Mouse (Mus musculus): ENCODE measurements around the gene Ripor2. TPM values are rescaled to one million over a fixed set of nuclear protein-coding genes. Genes with fewer than 3 reads are reported as not detected.

The Ripor2 gene
- polyA plus RNA-seq, 1 experiment from 2014 or later: 0.70 TPM

GRCm38 (mm10) chr13:24680951-24681350 lies 99.0 kb downstream of the Ripor2 start:
- ATAC-seq: no peak
- H3K4me2 ChIP-seq (replicated peaks; ENCODE audit: low read depth): no peak overlapping the region
- H3K27me3 ChIP-seq (replicated peaks; ENCODE audit: control insufficient read depth, insufficient read depth, low read length): no peaks in the 10 kb centered on the region
- no peak overlapping the region for H3K27ac ChIP-seq (ENCODE audit: low read depth, low read length)
- H3K4me3 ChIP-seq (ENCODE audit: low read depth, low read length): no peak overlapping the region
- H3K36me3 ChIP-seq (ENCODE audit: control insufficient read depth, insufficient read depth): no peaks in the 10 kb centered on the region
- WGBS: 90% methylated on average over 4 of the region's 4 CpGs
- H3K9ac ChIP-seq (ENCODE audit: low read depth, low read length): no peak overlapping the region
- H3K4me1 ChIP-seq (replicated peaks; ENCODE audit: control insufficient read depth, insufficient read depth, low read length): no peaks in the 10 kb centered on the region
- no peaks in the 10 kb centered on the region for H3K9me3 ChIP-seq (ENCODE audit: control insufficient read depth)
- TF ChIP-seq CTCF (IDR thresholded peaks at IDR 0.05; ENCODE audit: low read depth): no peak

- WGBS: 72% methylated on average over 5 of the region's 5 CpGs
- no peak for TF ChIP-seq CTCF (IDR thresholded peaks at IDR 0.05; ENCODE audit: low read depth)
- Histone ChIP-seq H3K9me3 (ENCODE audit: control insufficient read depth) (no peaks in the 10 kb centered on the region), H3K27ac (ENCODE audit: low read depth, low read length) (no peak overlapping the region), H3K36me3 (ENCODE audit: control insufficient read depth, insufficient read depth) (no peaks in the 10 kb centered on the region), H3K27me3 (replicated peaks; ENCODE audit: control insufficient read depth, insufficient read depth, low read length) (no peaks in the 10 kb centered on the region), H3K9ac (ENCODE audit: low read depth, low read length) (no peak overlapping the region), H3K4me1 (replicated peaks; ENCODE audit: control insufficient read depth, insufficient read depth, low read length) (no peaks in the 10 kb centered on the region), H3K4me2 (replicated peaks; ENCODE audit: low read depth) (no peak overlapping the region), H3K4me3 (ENCODE audit: low read depth, low read length) (no peak overlapping the region)
- no peak for ATAC-seq
Observed at GRCm38 (mm10) chr13:24682346-24682745, 100.4 kb downstream of the Ripor2 start.

- Histone ChIP-seq H3K27ac (ENCODE audit: low read depth, low read length) (no peak overlapping the region), H3K4me1 (replicated peaks; ENCODE audit: control insufficient read depth, insufficient read depth, low read length) (no peaks in the 10 kb centered on the region), H3K9ac (ENCODE audit: low read depth, low read length) (no peak overlapping the region), H3K27me3 (replicated peaks; ENCODE audit: control insufficient read depth, insufficient read depth, low read length) (no peaks in the 10 kb centered on the region), H3K4me2 (replicated peaks; ENCODE audit: low read depth) (no peak overlapping the region), H3K36me3 (ENCODE audit: control insufficient read depth, insufficient read depth) (no peaks in the 10 kb centered on the region), H3K4me3 (ENCODE audit: low read depth, low read length) (no peak overlapping the region), H3K9me3 (ENCODE audit: control insufficient read depth) (no peaks in the 10 kb centered on the region)
- no peak for TF ChIP-seq CTCF (IDR thresholded peaks at IDR 0.05; ENCODE audit: low read depth)
- WGBS: 63% methylated on average over 2 of the region's 2 CpGs
- ATAC-seq: no peak
Observed at GRCm38 (mm10) chr13:24684503-24684902, 102.5 kb downstream of the Ripor2 start.

- WGBS: 68% methylated on average over 5 of the region's 5 CpGs
- no peak overlapping the region for H3K9ac ChIP-seq (ENCODE audit: low read depth, low read length)
- H3K4me1 ChIP-seq (replicated peaks; ENCODE audit: control insufficient read depth, insufficient read depth, low read length): no peaks in the 10 kb centered on the region
- H3K36me3 ChIP-seq (ENCODE audit: control insufficient read depth, insufficient read depth): no peaks in the 10 kb centered on the region
- no peak overlapping the region for H3K4me3 ChIP-seq (ENCODE audit: low read depth, low read length)
- ATAC-seq: no peak
- H3K27ac ChIP-seq (ENCODE audit: low read depth, low read length): no peak overlapping the region
- no peaks in the 10 kb centered on the region for H3K27me3 ChIP-seq (replicated peaks; ENCODE audit: control insufficient read depth, insufficient read depth, low read length)
- H3K4me2 ChIP-seq (replicated peaks; ENCODE audit: low read depth): no peak overlapping the region
- H3K9me3 ChIP-seq (ENCODE audit: control insufficient read depth): no peaks in the 10 kb centered on the region
- TF ChIP-seq CTCF (IDR thresholded peaks at IDR 0.05; ENCODE audit: low read depth): no peak
Observed at GRCm38 (mm10) chr13:24685846-24686245, 103.9 kb downstream of the Ripor2 start.

GRCm38 (mm10) chr13:24686705-24687665 lies 105.0 kb downstream of the Ripor2 start:
- Histone ChIP-seq H3K9me3 (ENCODE audit: control insufficient read depth) (no peaks in the 10 kb centered on the region), H3K36me3 (ENCODE audit: control insufficient read depth, insufficient read depth) (no peaks in the 10 kb centered on the region), H3K27ac (ENCODE audit: low read depth, low read length) (no peak overlapping the region), H3K4me3 (ENCODE audit: low read depth, low read length) (no peak overlapping the region), H3K27me3 (replicated peaks; ENCODE audit: control insufficient read depth, insufficient read depth, low read length) (no peaks in the 10 kb centered on the region), H3K4me2 (replicated peaks; ENCODE audit: low read depth) (0 out of 2 replicates have a peak overlapping the region, but pooled peaks have one; percentile 30), H3K9ac (ENCODE audit: low read depth, low read length) (no peak overlapping the region), H3K4me1 (replicated peaks; ENCODE audit: control insufficient read depth, insufficient read depth, low read length) (no peaks in the 10 kb centered on the region)
- ATAC-seq: no peak
- WGBS: 29% methylated on average over 15 of the region's 15 CpGs
- peak; percentile 99 for TF ChIP-seq CTCF (IDR thresholded peaks at IDR 0.05; ENCODE audit: low read depth)

- no peak overlapping the region for H3K4me3 ChIP-seq (ENCODE audit: low read depth, low read length)
- no peak for ATAC-seq
- H3K27me3 ChIP-seq (replicated peaks; ENCODE audit: control insufficient read depth, insufficient read depth, low read length): no peaks in the 10 kb centered on the region
- TF ChIP-seq CTCF (IDR thresholded peaks at IDR 0.05; ENCODE audit: low read depth): no peak
- no peak overlapping the region for H3K9ac ChIP-seq (ENCODE audit: low read depth, low read length)
- no peak overlapping the region for H3K4me2 ChIP-seq (replicated peaks; ENCODE audit: low read depth)
- H3K36me3 ChIP-seq (ENCODE audit: control insufficient read depth, insufficient read depth): no peaks in the 10 kb centered on the region
- no peak overlapping the region for H3K27ac ChIP-seq (ENCODE audit: low read depth, low read length)
- H3K4me1 ChIP-seq (replicated peaks; ENCODE audit: control insufficient read depth, insufficient read depth, low read length): no peaks in the 10 kb centered on the region
- H3K9me3 ChIP-seq (ENCODE audit: control insufficient read depth): no peaks in the 10 kb centered on the region
- 91% methylated on average over 7 of the region's 7 CpGs for WGBS
Observed at GRCm38 (mm10) chr13:24693312-24693711, 111.3 kb downstream of the Ripor2 start.

Measured in intestine, postnatal 0 days (tissue).